Mouse (Mus musculus) embryonic facial prominence, embryonic 11.5 days (tissue): ENCODE measurements around the gene Tsen2. TPM values are rescaled to one million over a fixed set of nuclear protein-coding genes. Genes with fewer than 3 reads are reported as not detected.
A peak's percentile ranks its signal among the peaks of the same experiment; 100 is the strongest.

Experiments used
- ATAC-seq: fragments of 200-750 bp; cut with Nextera tagmentation; replicated peaks from 2 replicates; pipeline ENCODE4 v1.8.0; 2017; ENCODE audit warnings: low read depth; ENCODE audit not compliant: insufficient number of reproducible peaks, low FRiP score, low TSS enrichment
- DNase-seq: peaks from one replicate; pipeline ENCODE4 v3.0.0-alpha.2; 2015; ENCODE audit warnings: low spot score
- H3K27ac ChIP-seq: fragments of 300-500 bp; sonication (generic); replicated peaks from 2 replicates; pipeline ENCODE4 v1.5.1; 2014; ENCODE audit warnings: mild to moderate bottlenecking, low read depth, low read length, control low read depth
- H3K27me3 ChIP-seq: fragments of 300-500 bp; sonication (generic); 2 replicates; pipeline ENCODE4 v1.6.1; 2014; ENCODE audit warnings: mild to moderate bottlenecking, low read length, moderate library complexity, mixed read lengths; ENCODE audit not compliant: control insufficient read depth, insufficient read depth
- H3K36me3 ChIP-seq: fragments of 300-500 bp; sonication (generic); replicated peaks from 2 replicates; pipeline ENCODE4 v1.6.1; 2014; ENCODE audit warnings: low read depth, mild to moderate bottlenecking, low read length, moderate library complexity, mixed read lengths; ENCODE audit not compliant: control insufficient read depth, insufficient read depth
- H3K4me1 ChIP-seq: fragments of 300-500 bp; sonication (generic); 2 replicates; pipeline ENCODE4 v1.6.1; 2014; ENCODE audit warnings: low read length, mixed read lengths; ENCODE audit not compliant: control insufficient read depth, insufficient read depth
- H3K4me2 ChIP-seq: fragments of 300-500 bp; sonication (generic); 2 replicates; pipeline ENCODE4 v1.6.1; 2014; ENCODE audit warnings: low read depth, mild to moderate bottlenecking, control low read depth, low read length, moderate library complexity
- H3K4me3 ChIP-seq: fragments of 300-500 bp; sonication (generic); 2 replicates; pipeline ENCODE4 v1.5.1; 2014; ENCODE audit warnings: low read depth, low read length, control low read depth
- H3K9ac ChIP-seq: fragments of 300-500 bp; sonication (generic); replicated peaks from 2 replicates; pipeline ENCODE4 v1.6.1; 2014; ENCODE audit warnings: mild to moderate bottlenecking, control low read depth, low read length
- H3K9me3 ChIP-seq: fragments of 300-500 bp; sonication (generic); replicated peaks from 2 replicates; pipeline ENCODE4 v1.6.1; 2016; ENCODE audit warnings: mild to moderate bottlenecking, low read length, inconsistent platforms, mixed read lengths; ENCODE audit not compliant: control insufficient read depth
- WGBS: fragments of 180-500 bp; shearing (Covaris S2); extraction: QIAGEN DNeasy Blood & Tissue Kit; methylation state at CpG from one replicate; pipeline ENCODE4 v1.1.7; 2014; 5-methylcytosine and 5-hydroxymethylcytosine counted together
- polyA plus RNA-seq: library from polyadenylated mRNA; unstranded; fragments of >200 nt; fragmentation: Nextera tagmentation; extraction: Ambion mirVana; gene quantifications from 2 replicates; pipeline ENCODE4 v1.2.1, GENCODE M21; 2014

Gene Tsen2
- polyA plus RNA-seq, 1 experiment from 2014 or later: 29.4 TPM

DNA sequence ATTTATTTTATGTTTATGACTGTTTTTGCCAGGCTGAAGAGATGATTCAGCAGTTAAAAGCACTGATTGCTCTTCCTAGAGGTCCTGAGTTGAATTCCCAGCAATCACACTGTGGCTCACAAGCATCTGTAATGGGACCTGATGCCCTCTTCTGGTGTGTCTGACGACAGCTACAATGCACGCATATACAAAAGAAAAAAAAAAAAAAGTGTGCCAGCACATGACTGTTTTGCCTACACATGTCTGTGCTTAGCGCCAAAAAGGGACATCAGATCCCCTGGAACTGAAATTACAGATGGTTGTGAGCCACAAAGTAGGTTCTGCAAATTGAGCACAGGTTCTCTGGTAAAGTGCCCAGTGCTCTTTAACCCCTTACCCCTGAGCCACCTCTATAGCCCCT lies 2.1 kb upstream of the Tsen2 start:
- H3K27me3 ChIP-seq: no peaks in the 10 kb centered on the region
- H3K4me1 ChIP-seq: no peaks in the 10 kb centered on the region; the same call in 1 of the 2 replicates
- no peak overlapping the region for H3K27ac ChIP-seq
- H3K4me2 ChIP-seq: no peak overlapping the region
- ATAC-seq (no peak), DNase-seq (no peak)
- no peak overlapping the region for H3K9ac ChIP-seq
- H3K36me3 ChIP-seq: no peaks in the 10 kb centered on the region
- no peaks in the 10 kb centered on the region for H3K9me3 ChIP-seq
- H3K4me3 ChIP-seq: no peak overlapping the region
- 71% methylated on average over 3 of the region's 3 CpGs for WGBS

DNA sequence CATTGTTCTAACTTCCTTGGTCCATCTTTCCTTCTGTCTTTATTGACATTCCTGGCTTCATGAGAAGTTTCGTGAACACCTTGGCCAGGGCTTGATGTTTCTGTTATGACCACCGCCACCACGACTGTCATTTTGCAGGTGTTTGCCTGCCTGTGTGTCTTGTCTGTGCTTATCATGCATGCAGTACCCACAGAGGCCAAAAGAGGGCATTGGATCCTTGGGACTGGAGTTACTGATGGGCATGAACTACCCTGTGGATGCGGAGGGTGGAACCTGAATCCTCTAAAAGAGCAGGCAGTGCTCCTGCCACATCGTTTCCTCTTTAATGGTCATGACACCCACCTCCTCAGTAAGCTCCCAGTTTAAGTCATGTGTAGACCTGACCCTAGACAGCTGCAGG lies 1.8 kb downstream of the Tsen2 start:
- ATAC-seq: no peak
- no peak overlapping the region for H3K4me2 ChIP-seq
- DNase-seq: peak; percentile 54
- no peak overlapping the region for H3K9ac ChIP-seq
- no peaks in the 10 kb centered on the region for H3K9me3 ChIP-seq
- no peaks in the 10 kb centered on the region for H3K36me3 ChIP-seq
- H3K4me1 ChIP-seq: no peaks in the 10 kb centered on the region; the same call in 1 of the 2 replicates
- no peak overlapping the region for H3K4me3 ChIP-seq
- H3K27me3 ChIP-seq: no peaks in the 10 kb centered on the region
- H3K27ac ChIP-seq: no peak overlapping the region
- WGBS: 79% methylated on average over 5 of the region's 5 CpGs

DNA sequence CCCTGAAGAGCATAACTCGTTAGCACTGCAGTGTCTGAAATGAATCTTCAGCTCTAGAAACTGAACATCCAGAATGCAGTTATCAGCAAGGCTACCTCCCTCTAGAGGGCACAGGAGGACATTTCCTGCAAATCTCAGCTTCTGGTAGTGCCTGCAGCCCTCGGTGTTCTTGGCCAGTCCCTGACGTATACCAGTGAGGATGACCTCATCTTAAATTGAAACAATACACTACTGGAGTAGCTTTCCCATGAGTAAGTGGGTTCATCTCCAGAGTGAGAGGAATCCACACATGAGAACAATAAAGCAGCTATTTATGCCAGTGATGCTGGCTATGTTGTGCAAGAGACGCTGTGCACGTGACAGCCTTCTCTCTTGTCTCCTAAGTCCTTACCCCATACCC lies 11.0 kb downstream of the Tsen2 start:
- H3K4me2 ChIP-seq: no peak overlapping the region
- H3K4me1 ChIP-seq: no peaks in the 10 kb centered on the region
- DNase-seq: no peak
- no peaks in the 10 kb centered on the region for H3K9me3 ChIP-seq
- WGBS: 87% methylated on average over 5 of the region's 5 CpGs
- no peak overlapping the region for H3K27ac ChIP-seq
- H3K27me3 ChIP-seq: no peaks in the 10 kb centered on the region
- no peak overlapping the region for H3K4me3 ChIP-seq
- ATAC-seq: no peak
- H3K9ac ChIP-seq: no peak overlapping the region
- H3K36me3 ChIP-seq: no peaks in the 10 kb centered on the region; the same call in 1 of the 2 replicates

DNA sequence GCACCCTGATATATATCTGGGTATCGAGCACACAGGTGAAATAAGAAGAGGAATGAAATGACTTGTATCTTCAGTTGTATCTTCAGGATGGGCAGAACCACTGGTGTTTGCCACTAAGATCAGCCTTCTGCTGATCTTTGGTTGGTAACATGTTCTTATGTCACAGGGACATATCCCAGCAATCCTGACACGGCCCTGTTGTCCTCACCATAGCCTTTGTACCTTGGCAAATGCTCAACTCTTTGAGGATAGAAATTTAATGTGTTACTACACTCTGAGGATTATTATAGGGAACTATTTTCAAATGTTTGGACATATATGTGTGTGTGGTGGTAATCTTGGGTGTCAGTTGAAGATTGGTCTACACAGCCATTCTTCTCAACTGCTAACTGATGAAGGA lies 13.7 kb downstream of the Tsen2 start:
- H3K4me1 ChIP-seq: no peaks in the 10 kb centered on the region

DNA sequence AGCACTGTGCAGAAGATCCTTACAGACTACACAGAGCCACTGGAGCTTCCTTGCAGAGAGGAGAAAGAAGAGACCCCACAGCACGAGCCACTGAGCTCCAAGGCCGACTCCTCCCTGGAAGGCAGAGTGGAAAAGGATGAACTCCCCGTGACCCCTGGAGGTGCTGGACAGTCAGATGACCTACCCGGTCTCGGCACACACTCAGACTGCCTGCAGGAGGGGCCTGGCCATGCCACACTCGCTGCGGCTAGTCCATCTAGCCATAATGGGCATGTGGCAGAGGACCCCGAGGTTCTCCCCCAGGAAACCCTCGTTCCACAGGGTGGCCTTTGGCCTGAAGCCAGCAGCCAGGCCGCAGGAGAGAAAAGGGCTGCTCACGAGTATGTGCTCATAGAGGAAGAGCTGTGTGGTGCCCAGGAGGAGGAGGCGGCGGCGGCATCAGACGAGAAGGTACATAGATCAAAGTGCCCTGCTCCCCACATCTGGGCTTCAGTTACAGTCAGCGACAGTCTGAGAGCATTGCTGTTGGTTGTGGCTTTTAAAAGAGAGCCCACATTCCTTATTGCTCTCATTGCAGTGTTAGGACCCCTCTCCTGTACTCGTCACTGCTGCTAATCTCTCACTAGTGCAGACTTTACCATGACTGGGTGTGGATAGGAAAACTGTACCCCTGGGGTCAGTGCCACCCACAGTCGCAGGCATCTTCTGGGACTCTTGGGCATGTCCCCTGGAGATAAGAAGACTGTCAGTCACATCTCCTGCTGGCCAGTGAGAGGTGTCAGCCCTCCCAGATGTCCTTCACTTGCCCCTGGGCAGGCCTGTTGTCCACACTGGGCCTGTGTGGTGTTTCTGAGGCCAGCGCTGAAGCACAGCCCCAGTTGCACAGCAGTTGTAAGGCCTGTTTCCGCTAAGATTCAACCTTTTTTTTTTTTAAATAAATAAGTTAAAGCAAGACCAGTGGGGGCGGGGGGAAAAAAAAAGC lies 15.5 kb downstream of the Tsen2 start:
- no peaks in the 10 kb centered on the region for H3K36me3 ChIP-seq
- H3K4me3 ChIP-seq: no peak overlapping the region
- H3K27ac ChIP-seq: no peak overlapping the region
- no peaks in the 10 kb centered on the region for H3K27me3 ChIP-seq
- 84% methylated on average over 21 of the region's 21 CpGs for WGBS
- no peaks in the 10 kb centered on the region for H3K4me1 ChIP-seq
- no peak for ATAC-seq
- no peak overlapping the region for H3K4me2 ChIP-seq
- no peaks in the 10 kb centered on the region for H3K9me3 ChIP-seq
- no peak for DNase-seq
- H3K9ac ChIP-seq: no peak overlapping the region

More for the DNA sequence above, 13.7 kb downstream of the Tsen2 start:
- Histone ChIP-seq H3K27ac (no peak overlapping the region), H3K9me3 (no peaks in the 10 kb centered on the region), H3K36me3 (no peaks in the 10 kb centered on the region), H3K27me3 (no peaks in the 10 kb centered on the region), H3K4me3 (no peak overlapping the region), H3K4me2 (no peak overlapping the region), H3K9ac (no peak overlapping the region)
- DNase-seq: no peak
- no peak for ATAC-seq
- 94% methylated on average over 2 of the region's 2 CpGs for WGBS

DNA sequence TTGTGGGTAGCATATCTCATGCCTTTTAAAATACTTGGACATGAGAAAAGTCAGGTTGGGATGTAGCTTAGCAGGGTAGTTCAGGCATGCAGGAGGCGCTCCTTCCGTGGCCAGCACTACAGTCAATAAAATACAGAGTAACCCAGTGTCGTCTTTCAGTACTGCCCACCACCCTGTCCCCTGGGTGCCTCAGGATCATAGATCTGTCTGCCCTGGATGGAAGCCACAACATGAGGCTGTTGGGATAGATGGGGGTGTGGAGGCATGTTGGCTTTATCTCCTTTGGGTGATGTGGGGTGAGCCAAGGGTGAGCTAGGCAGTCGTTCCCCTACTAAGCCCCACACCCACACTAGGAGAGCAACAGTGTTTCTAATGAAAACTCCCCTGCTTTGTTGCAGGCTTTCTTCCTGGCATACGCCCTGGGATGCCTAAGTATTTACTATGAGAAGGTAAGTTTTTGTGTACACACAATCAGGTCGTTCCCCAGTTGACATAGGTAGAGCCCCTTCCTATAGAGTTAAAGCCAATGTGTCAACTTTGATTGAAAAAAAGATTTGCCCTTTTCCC lies 21.1 kb downstream of the Tsen2 start:
- WGBS: 89% methylated on average over 6 of the region's 6 CpGs
- no peak overlapping the region for H3K4me3 ChIP-seq
- H3K27ac ChIP-seq: no peak overlapping the region
- no peaks in the 10 kb centered on the region for H3K4me1 ChIP-seq
- H3K4me2 ChIP-seq: no peak overlapping the region
- no peak overlapping the region for H3K9ac ChIP-seq
- DNase-seq (no peak), ATAC-seq (no peak)
- peaks cover 3% of the 10 kb centered on the region for H3K36me3 ChIP-seq
- H3K27me3 ChIP-seq: no peaks in the 10 kb centered on the region
- no peaks in the 10 kb centered on the region for H3K9me3 ChIP-seq

DNA sequence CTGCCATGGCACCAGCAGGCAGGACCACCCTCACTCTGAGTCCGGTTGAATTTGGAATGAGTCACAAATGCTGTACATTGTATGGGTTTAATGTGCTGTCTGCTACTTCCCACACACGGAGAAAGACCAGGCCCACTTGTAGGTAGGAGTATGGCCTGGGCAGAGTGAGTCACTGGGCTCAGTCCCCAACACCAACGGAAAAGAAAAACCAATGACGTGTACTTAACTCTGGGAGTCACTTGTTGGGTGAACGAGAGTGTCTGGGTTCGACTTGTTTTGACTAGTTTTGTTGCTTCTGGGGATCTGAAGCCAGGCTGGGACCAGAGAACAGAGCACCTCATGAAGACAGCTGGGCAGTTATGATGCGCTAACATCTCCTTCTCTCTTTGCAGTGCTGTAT lies 29.7 kb downstream of the Tsen2 start:
- Histone ChIP-seq H3K36me3 (no peaks in the 10 kb centered on the region; the same call in 1 of the 2 replicates), H3K27me3 (no peaks in the 10 kb centered on the region), H3K9me3 (no peaks in the 10 kb centered on the region), H3K4me1 (no peaks in the 10 kb centered on the region), H3K4me3 (no peak overlapping the region), H3K4me2 (no peak overlapping the region), H3K9ac (no peak overlapping the region), H3K27ac (no peak overlapping the region)
- DNase-seq (no peak), ATAC-seq (no peak)
- 85% methylated on average over 7 of the region's 7 CpGs for WGBS

DNA sequence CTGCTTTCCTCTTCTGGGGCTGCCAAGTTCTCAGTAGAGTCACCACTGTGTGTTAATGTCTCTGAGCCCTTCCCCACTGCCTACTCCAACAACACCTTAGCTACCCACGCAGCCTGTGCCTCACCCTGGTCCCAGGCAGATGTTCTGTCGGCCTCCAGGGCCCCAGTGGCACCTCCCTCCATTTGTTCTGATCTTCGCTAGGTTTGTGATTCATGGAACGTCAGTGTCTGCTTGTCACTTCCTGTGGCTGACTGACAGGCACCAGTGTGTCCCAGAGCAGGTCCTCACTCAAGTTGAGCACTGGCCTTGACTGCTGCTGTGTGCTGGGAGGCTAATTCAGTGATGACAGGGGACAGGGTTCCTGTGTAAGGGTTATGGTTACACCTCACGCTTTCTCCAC lies 32.9 kb downstream of the Tsen2 start:
- H3K9me3 ChIP-seq: no peaks in the 10 kb centered on the region
- H3K27me3 ChIP-seq: no peaks in the 10 kb centered on the region
- H3K36me3 ChIP-seq: no peaks in the 10 kb centered on the region
- H3K9ac ChIP-seq: no peak overlapping the region
- H3K4me1 ChIP-seq: no peaks in the 10 kb centered on the region
- 79% methylated on average over 5 of the region's 5 CpGs for WGBS
- ATAC-seq: no peak
- H3K27ac ChIP-seq: no peak overlapping the region
- no peak overlapping the region for H3K4me3 ChIP-seq
- no peak overlapping the region for H3K4me2 ChIP-seq
- no peak for DNase-seq
